Mouse (Mus musculus) left cerebral cortex, adult 18-20 months (tissue): Measurements from ENCODE around the gene Trim39. TPM values are rescaled to one million over a fixed set of nuclear protein-coding genes. Genes with fewer than 3 reads are reported as not detected.

Experiments
- DNase-seq, 2 experiments: peaks; one replicate each; pipeline ENCODE4 v3.0.0; 2021 to 2022; ENCODE audit warnings: low spot score in 2 of 2, mixed read lengths in 1 of 2
- long read RNA-seq, 2 experiments: library from polyadenylated mRNA; stranded (forward); transcript quantifications; one replicate each; pipeline ENCODE4 v2.0.0; 2021
- total RNA-seq, 2 experiments: library from RNA; stranded (reverse); gene quantifications; 2 replicates each; pipeline ENCODE4 v1.2.3; 2021

Trim39 gene
- total RNA-seq = 10 to 100 TPM; 22.9 to 25.7 TPM
- long read RNA-seq, experiment 1, transcript Trim39-203 (7 exons, 3,204 nt) = major isoform, 10 of 22 reads
- long read RNA-seq, experiment 1, partial matches to known transcripts = 7 of 22 reads
- long read RNA-seq, experiment 1, other reads (novel, unspliced or antisense) = 4 of 22 reads
- long read RNA-seq, experiment 2, transcript Trim39-203 (7 exons, 3,204 nt) = major isoform, 9 of 15 reads
- long read RNA-seq, experiment 2, partial matches to known transcripts = 5 of 15 reads
- long read RNA-seq, experiment 2, other reads (novel, unspliced or antisense) = 1 of 15 reads

DNA sequence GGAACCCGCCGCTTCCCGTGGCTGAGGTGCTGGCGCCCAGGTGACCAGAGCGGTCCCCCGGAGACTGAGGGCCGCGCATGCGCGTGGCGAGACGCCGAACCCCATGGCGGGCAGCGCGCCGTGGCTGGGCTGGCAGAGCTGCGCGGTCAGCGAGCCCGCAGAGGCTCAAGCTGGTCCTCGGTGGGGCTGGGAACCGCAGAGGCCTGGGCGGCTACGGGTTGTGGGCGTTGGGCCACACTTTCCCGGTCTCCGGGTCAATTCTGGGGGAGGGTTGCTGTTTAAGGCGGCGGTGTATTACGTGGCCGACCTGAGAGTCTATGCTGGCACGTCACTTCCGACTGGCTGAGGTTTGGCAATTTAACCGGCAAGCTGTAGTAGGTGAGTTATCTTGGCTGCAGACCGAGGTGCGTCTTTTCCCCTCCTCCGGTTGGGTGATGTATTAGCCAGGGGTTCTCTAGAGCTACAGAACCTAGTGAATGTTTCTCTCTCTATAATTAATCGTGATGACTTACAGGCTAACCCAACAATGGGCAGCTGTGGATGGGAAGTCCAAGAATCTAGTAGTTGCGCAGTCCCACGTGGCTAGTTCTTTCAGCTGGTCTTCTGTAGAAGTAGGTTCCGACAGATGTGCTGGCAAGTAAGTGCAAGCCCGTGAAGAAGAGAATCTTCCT, at the start of gene Trim39:
Trim39 (minus strand) TSS at position 662 of the 671 bp plus-strand sequence.
- DNase-seq = peak; percentile 70 to 87

- DNase-seq = no peak
Measured at GRCm38 (mm10) chr17:36315689-36316253, 43.7 kb upstream of the Trim39 start.

- DNase-seq = peak; percentile 73 to 81
Measured at GRCm38 (mm10) chr17:36315041-36315688, 43.1 kb upstream of the Trim39 start.

- no peak for DNase-seq
Measured at GRCm38 (mm10) chr17:36314511-36314910, 42.5 kb upstream of the Trim39 start.

- no peak for DNase-seq
Measured at GRCm38 (mm10) chr17:36309293-36309692, 37.2 kb upstream of the Trim39 start.

GRCm38 (mm10) chr17:36308855-36309254, 36.8 kb upstream of the Trim39 start:
- DNase-seq = peak; percentile 73 to 76

- DNase-seq = no peak
Measured at GRCm38 (mm10) chr17:36286390-36286789, 14.3 kb upstream of the Trim39 start, which contains the start of gene H2-M10.2. Gene H2-M10.2 (minus strand): TSS chr17:36286490.

DNA sequence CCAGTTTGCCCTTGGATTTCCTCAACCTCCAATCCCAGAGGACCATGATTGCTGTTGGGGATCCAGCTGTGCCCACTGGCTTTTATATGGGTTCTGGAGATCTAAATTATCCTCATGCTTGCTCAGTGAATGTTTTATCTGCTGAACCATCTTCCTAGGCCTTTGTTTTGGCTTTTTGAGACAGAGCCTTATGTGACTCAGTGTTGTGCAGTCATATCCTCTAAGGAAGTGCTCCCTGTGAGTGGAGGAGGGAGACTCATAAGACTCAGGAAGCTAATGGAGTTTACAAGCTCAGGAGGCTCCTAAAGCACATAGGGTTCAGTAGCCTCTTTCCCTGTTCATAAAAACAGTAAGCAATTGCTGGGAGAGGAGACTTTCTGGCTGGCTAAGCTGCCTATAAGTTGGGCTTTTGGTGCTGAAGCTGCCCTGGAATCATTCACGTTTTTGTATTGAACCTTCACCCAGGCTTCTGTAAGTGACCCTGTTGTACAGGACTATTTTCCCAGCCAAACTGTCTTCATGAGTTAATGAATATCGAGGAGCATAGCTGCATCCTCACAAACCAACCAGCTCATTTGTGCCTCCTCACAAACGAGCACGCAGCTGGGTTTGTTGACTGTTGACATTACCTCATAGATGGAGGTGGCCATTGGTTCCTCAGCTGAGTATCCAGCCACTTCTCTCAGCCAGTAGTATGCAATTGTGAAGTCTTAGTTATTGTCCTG, 9.6 kb upstream of the Trim39 start:
- DNase-seq = no peak

GRCm38 (mm10) chr17:36274776-36275175, 2.7 kb upstream of the Trim39 start:
- no peak for DNase-seq

GRCm38 (mm10) chr17:36273796-36274195, 1.7 kb upstream of the Trim39 start:
- no peak for DNase-seq

GRCm38 (mm10) chr17:36272643-36273366, 758 bp upstream of the Trim39 start:
- no peak for DNase-seq

- DNase-seq = peak; percentile 83 to 92
Measured at GRCm38 (mm10) chr17:36270956-36271585, 976 bp downstream of the Trim39 start.

DNA sequence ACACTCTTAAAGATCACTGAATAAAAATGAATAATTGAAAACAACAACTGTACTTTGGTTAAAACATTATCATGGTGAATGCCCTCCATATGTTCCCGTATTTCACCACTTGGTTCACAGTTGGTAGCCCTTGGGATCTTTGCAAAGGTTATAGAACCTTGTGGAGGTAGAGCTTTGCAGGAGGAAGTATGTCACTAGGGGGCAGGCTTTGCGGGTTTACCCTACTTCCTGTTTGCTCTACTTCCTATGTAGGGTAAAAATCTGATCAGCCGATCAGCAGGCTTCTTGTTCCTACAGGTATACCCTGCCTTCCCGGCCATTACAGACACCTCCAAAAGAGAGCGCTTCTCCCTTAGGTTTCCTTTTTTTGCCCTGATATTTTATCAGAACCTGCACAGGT, 6.2 kb downstream of the Trim39 start:
- no peak for DNase-seq

DNA sequence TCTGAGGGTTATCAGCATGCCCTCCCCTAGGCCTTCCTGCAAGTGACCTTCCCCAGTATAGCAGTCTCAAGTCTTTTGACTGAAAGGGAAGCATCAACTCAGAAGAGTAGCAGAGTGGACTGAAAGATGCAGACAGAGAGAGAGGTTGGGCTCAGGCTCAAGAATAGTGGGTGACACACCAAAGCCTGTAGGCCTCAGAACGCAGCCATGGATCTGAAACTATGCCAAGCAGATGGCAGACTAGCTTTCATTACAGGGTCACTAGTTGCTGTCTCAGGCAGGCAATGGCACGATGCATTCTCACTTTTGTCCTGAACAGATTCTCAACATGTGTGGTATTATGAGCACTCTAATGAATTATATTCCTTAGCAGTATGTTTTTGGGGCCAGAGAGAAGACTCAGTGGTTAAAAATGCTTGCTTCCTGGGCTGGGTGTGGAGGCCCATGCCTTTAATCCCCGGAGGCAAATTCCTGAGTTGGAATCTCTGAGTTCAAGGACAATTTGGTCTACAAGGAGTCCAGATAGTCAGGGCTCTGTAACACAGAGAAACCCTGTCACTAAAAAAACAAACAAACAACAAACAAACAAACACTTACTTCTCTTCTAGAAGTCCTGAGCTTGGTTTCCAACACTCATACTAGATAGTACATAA, 7.6 kb downstream of the Trim39 start:
- DNase-seq = no peak

GRCm38 (mm10) chr17:36261511-36262166, 10.4 kb downstream of the Trim39 start:
- DNase-seq = no peak

DNA sequence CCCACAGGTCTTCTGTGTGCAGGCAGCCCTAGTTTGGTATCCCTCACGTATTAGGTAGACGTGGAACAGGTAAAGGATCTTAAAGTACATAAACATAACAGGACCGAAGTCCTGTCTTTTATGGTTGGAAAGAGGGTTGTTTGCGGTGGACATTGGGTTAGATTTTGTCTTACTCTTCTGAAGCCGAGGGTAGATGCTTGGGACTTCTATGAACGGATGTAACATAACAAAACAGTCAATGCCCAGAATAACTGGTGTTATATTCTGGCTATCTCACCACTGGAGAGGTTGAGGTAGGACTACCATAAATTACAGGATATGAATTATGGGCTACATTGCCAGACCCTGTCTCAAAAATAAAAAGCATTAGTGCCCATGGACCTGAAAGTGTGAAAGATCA, 14.1 kb downstream of the Trim39 start, which contains the start of gene Rpp21:
Rpp21 (minus strand) TSS at position 101 of the 400 bp plus-strand sequence.
- DNase-seq = no peak

- DNase-seq = peak; percentile 79 to 84
Measured at GRCm38 (mm10) chr17:36257241-36257947, 14.7 kb downstream of the Trim39 start.

- DNase-seq = no peak
Measured at GRCm38 (mm10) chr17:36253087-36253600, 18.9 kb downstream of the Trim39 start.
